Mouse (Mus musculus): ENCODE data around the gene Scamp5. TPM values are rescaled to one million over a fixed set of nuclear protein-coding genes. Genes with fewer than 3 reads are reported as not detected.

Scamp5 gene
- polyA plus RNA-seq, 1 experiment from 2014 or later: 6.9 TPM

- H3K27me3 ChIP-seq (ENCODE audit: control insufficient read depth, insufficient read depth, low read length): no peaks in the 10 kb centered on the region
Observed at GRCm38 (mm10) chr9:57421688-57422111, 46.2 kb downstream of the Scamp5 start.

GRCm38 (mm10) chr9:57421121-57421571 is 46.7 kb downstream of the Scamp5 start:
- H3K4me2 ChIP-seq (ENCODE audit: low read depth, low read length): no peak overlapping the region
- WGBS: 70% methylated on average over 9 of the region's 9 CpGs

More at GRCm38 (mm10) chr9:57421688-57422111, 46.2 kb downstream of the Scamp5 start:
- no peak for ATAC-seq (replicated peaks; ENCODE audit: insufficient number of reproducible peaks, low FRiP score, low TSS enrichment, low read depth)
- WGBS: 74% methylated on average over 5 of the region's 5 CpGs
- no peak overlapping the region for H3K4me3 ChIP-seq (ENCODE audit: low read depth, low read length)
- DNase-seq (ENCODE audit: low spot score): no peak
- H3K4me1 ChIP-seq (ENCODE audit: control insufficient read depth, insufficient read depth, low read length): no peaks in the 10 kb centered on the region
- H3K4me2 ChIP-seq (ENCODE audit: low read depth, low read length): no peak overlapping the region
- no peaks in the 10 kb centered on the region for H3K9me3 ChIP-seq (replicated peaks; ENCODE audit: control insufficient read depth, low read length)
- H3K27ac ChIP-seq (replicated peaks; ENCODE audit: low read depth, low read length): no peak overlapping the region
- no peaks in the 10 kb centered on the region for H3K36me3 ChIP-seq (replicated peaks; ENCODE audit: control insufficient read depth, insufficient read depth, low read depth, low read length)
- H3K9ac ChIP-seq (replicated peaks; ENCODE audit: low read length): no peak overlapping the region

DNA sequence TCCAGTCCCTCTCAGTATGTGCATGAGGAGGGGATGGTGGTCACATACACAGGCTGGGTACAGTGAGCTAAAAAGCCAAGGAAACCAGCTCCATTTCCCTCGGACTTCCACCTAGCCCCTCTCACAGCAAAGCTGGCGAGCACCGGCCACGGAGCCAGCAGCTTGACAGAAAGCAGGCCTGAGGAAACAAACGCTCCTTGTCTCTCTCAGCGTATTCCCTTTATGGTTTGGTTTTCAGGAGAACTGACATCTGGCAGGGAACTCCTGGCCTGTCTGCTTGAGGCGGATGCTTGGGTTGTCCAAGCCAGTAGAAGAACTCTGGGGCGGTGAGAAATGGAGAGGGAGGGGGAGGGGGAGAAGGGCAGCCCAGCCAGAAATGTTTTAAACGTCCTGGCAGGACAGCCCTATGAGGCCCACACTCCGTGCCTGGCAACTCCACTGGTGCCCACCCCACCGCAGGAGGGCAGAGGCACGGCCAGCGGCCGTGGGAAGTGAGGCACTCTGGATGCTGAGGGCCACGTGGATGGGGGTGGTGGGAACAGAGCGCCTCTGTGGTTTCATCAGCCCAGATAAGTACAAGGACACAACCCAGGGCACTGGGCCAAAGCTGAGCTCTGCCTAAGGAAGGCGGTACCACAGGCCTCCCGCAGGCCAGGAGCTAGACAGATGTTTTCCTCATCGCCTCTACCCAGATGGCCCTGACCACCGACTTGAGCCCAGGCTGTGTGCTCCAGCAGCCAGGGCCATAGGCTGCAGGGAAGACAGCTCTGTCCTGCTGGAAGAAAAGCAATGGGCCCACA is 47.3 kb downstream of the Scamp5 start:
- Histone ChIP-seq H3K4me1 (ENCODE audit: control insufficient read depth, insufficient read depth, low read length) (no peaks in the 10 kb centered on the region), H3K4me3 (ENCODE audit: low read depth, low read length) (no peak overlapping the region), H3K27ac (replicated peaks; ENCODE audit: low read depth, low read length) (0 out of 2 replicates have a peak overlapping the region, but pooled peaks have one; percentile 20), H3K36me3 (replicated peaks; ENCODE audit: control insufficient read depth, insufficient read depth, low read depth, low read length) (no peaks in the 10 kb centered on the region), H3K4me2 (ENCODE audit: low read depth, low read length) (no peak overlapping the region), H3K9me3 (replicated peaks; ENCODE audit: control insufficient read depth, low read length) (no peaks in the 10 kb centered on the region), H3K27me3 (ENCODE audit: control insufficient read depth, insufficient read depth, low read length) (no peaks in the 10 kb centered on the region), H3K9ac (replicated peaks; ENCODE audit: low read length) (no peak overlapping the region)
- ATAC-seq (replicated peaks; ENCODE audit: insufficient number of reproducible peaks, low FRiP score, low TSS enrichment, low read depth) (no peak), DNase-seq (ENCODE audit: low spot score) (peak; percentile 19)
- 58% methylated on average over 20 of the region's 20 CpGs for WGBS

More at GRCm38 (mm10) chr9:57421121-57421571, 46.7 kb downstream of the Scamp5 start:
- H3K9ac ChIP-seq (replicated peaks; ENCODE audit: low read length): no peak overlapping the region
- H3K4me3 ChIP-seq (ENCODE audit: low read depth, low read length): no peak overlapping the region
- DNase-seq (ENCODE audit: low spot score): peak; percentile 21
- H3K9me3 ChIP-seq (replicated peaks; ENCODE audit: control insufficient read depth, low read length): no peaks in the 10 kb centered on the region
- H3K27me3 ChIP-seq (ENCODE audit: control insufficient read depth, insufficient read depth, low read length): no peaks in the 10 kb centered on the region
- H3K36me3 ChIP-seq (replicated peaks; ENCODE audit: control insufficient read depth, insufficient read depth, low read depth, low read length): no peaks in the 10 kb centered on the region
- no peaks in the 10 kb centered on the region for H3K4me1 ChIP-seq (ENCODE audit: control insufficient read depth, insufficient read depth, low read length)
- no peak overlapping the region for H3K27ac ChIP-seq (replicated peaks; ENCODE audit: low read depth, low read length)
- ATAC-seq (replicated peaks; ENCODE audit: insufficient number of reproducible peaks, low FRiP score, low TSS enrichment, low read depth): 0 out of 2 replicates have a peak, but pooled peaks have one; percentile 26

- WGBS: 87% methylated on average over 16 of the region's 16 CpGs
- no peak for DNase-seq (ENCODE audit: low spot score)
- H3K9ac ChIP-seq (replicated peaks; ENCODE audit: low read length): no peak overlapping the region
- no peaks in the 10 kb centered on the region for H3K9me3 ChIP-seq (replicated peaks; ENCODE audit: control insufficient read depth, low read length)
- no peaks in the 10 kb centered on the region for H3K27me3 ChIP-seq (ENCODE audit: control insufficient read depth, insufficient read depth, low read length)
- no peak overlapping the region for H3K4me3 ChIP-seq (ENCODE audit: low read depth, low read length)
- ATAC-seq (replicated peaks; ENCODE audit: insufficient number of reproducible peaks, low FRiP score, low TSS enrichment, low read depth): no peak
- H3K4me2 ChIP-seq (ENCODE audit: low read depth, low read length): no peak overlapping the region
- H3K27ac ChIP-seq (replicated peaks; ENCODE audit: low read depth, low read length): no peak overlapping the region
- no peaks in the 10 kb centered on the region for H3K4me1 ChIP-seq (ENCODE audit: control insufficient read depth, insufficient read depth, low read length)
- H3K36me3 ChIP-seq (replicated peaks; ENCODE audit: control insufficient read depth, insufficient read depth, low read depth, low read length): no peaks in the 10 kb centered on the region
Observed at GRCm38 (mm10) chr9:57419521-57420267, 48.2 kb downstream of the Scamp5 start.

GRCm38 (mm10) chr9:57417341-57417740 is 50.5 kb downstream of the Scamp5 start:
- DNase-seq (ENCODE audit: low spot score) (no peak), ATAC-seq (replicated peaks; ENCODE audit: insufficient number of reproducible peaks, low FRiP score, low TSS enrichment, low read depth) (no peak)
- H3K9me3 ChIP-seq (replicated peaks; ENCODE audit: control insufficient read depth, low read length): no peaks in the 10 kb centered on the region
- no peaks in the 10 kb centered on the region for H3K36me3 ChIP-seq (replicated peaks; ENCODE audit: control insufficient read depth, insufficient read depth, low read depth, low read length)
- 79% methylated on average over 8 of the region's 8 CpGs for WGBS
- no peaks in the 10 kb centered on the region for H3K27me3 ChIP-seq (ENCODE audit: control insufficient read depth, insufficient read depth, low read length)
- no peak overlapping the region for H3K4me3 ChIP-seq (ENCODE audit: low read depth, low read length)
- no peak overlapping the region for H3K27ac ChIP-seq (replicated peaks; ENCODE audit: low read depth, low read length)
- H3K4me1 ChIP-seq (ENCODE audit: control insufficient read depth, insufficient read depth, low read length): no peaks in the 10 kb centered on the region
- H3K4me2 ChIP-seq (ENCODE audit: low read depth, low read length): no peak overlapping the region
- no peak overlapping the region for H3K9ac ChIP-seq (replicated peaks; ENCODE audit: low read length)

GRCm38 (mm10) chr9:57407120-57407905 is 60.5 kb downstream of the Scamp5 start:
- Histone ChIP-seq H3K36me3 (replicated peaks; ENCODE audit: control insufficient read depth, insufficient read depth, low read depth, low read length) (no peaks in the 10 kb centered on the region), H3K4me1 (ENCODE audit: control insufficient read depth, insufficient read depth, low read length) (no peaks in the 10 kb centered on the region), H3K27me3 (ENCODE audit: control insufficient read depth, insufficient read depth, low read length) (no peaks in the 10 kb centered on the region), H3K9ac (replicated peaks; ENCODE audit: low read length) (no peak overlapping the region), H3K4me2 (ENCODE audit: low read depth, low read length) (no peak overlapping the region), H3K27ac (replicated peaks; ENCODE audit: low read depth, low read length) (no peak overlapping the region), H3K4me3 (ENCODE audit: low read depth, low read length) (no peak overlapping the region), H3K9me3 (replicated peaks; ENCODE audit: control insufficient read depth, low read length) (no peaks in the 10 kb centered on the region)
- ATAC-seq (replicated peaks; ENCODE audit: insufficient number of reproducible peaks, low FRiP score, low TSS enrichment, low read depth) (no peak), DNase-seq (ENCODE audit: low spot score) (no peak)
- WGBS: 89% methylated on average over 9 of the region's 9 CpGs

GRCm38 (mm10) chr9:57406395-57406794 is 61.5 kb downstream of the Scamp5 start:
- ATAC-seq (replicated peaks; ENCODE audit: insufficient number of reproducible peaks, low FRiP score, low TSS enrichment, low read depth): no peak
- H3K4me2 ChIP-seq (ENCODE audit: low read depth, low read length): no peak overlapping the region
- H3K27me3 ChIP-seq (ENCODE audit: control insufficient read depth, insufficient read depth, low read length): no peaks in the 10 kb centered on the region
- H3K9me3 ChIP-seq (replicated peaks; ENCODE audit: control insufficient read depth, low read length): no peaks in the 10 kb centered on the region
- WGBS: 82% methylated on average over 5 of the region's 5 CpGs
- H3K4me3 ChIP-seq (ENCODE audit: low read depth, low read length): no peak overlapping the region
- no peak for DNase-seq (ENCODE audit: low spot score)
- no peaks in the 10 kb centered on the region for H3K4me1 ChIP-seq (ENCODE audit: control insufficient read depth, insufficient read depth, low read length)
- no peak overlapping the region for H3K9ac ChIP-seq (replicated peaks; ENCODE audit: low read length)
- H3K27ac ChIP-seq (replicated peaks; ENCODE audit: low read depth, low read length): no peak overlapping the region
- no peaks in the 10 kb centered on the region for H3K36me3 ChIP-seq (replicated peaks; ENCODE audit: control insufficient read depth, insufficient read depth, low read depth, low read length)
